Mouse (Mus musculus) heart, postnatal 0 days (tissue): Measurements from ENCODE around the gene Npepps.

Experiments
- CTCF ChIP-seq: IDR thresholded peaks from 2 replicates; pipeline ENCODE4 v1.5.1; 2016; ENCODE audit warnings: antibody characterized with exemption, control low read depth, low read depth
- EP300 ChIP-seq: IDR thresholded peaks from 2 replicates; pipeline ENCODE4 v1.6.1; 2016; ENCODE audit warnings: antibody characterized with exemption, low read depth

- TF ChIP-seq CTCF (no peak), EP300 (no peak)
Observed at GRCm38 (mm10) chr11:97207011-97207422, 73.4 kb downstream of the Npepps start.
